Mouse (Mus musculus) ES-E14 (cell line): Measurements from ENCODE around the gene Cav3.

ENCODE experiments used
- CHD2 ChIP-seq: IDR thresholded peaks from 2 replicates; pipeline ENCODE4 v1.6.1; 2014; ENCODE audit warnings: mild to moderate bottlenecking, low read depth, low read length, inconsistent platforms
- HCFC1 ChIP-seq: IDR thresholded peaks from 2 replicates; pipeline ENCODE4 v1.6.1; 2012; ENCODE audit warnings: low read length, inconsistent platforms, borderline replicate concordance; ENCODE audit not compliant: insufficient read depth
- MAFK ChIP-seq: IDR thresholded peaks from 2 replicates; pipeline ENCODE4 v1.6.1; 2014; ENCODE audit warnings: mild to moderate bottlenecking, low read depth, low read length, inconsistent platforms; ENCODE audit not compliant: insufficient read depth
- ZC3H11A ChIP-seq: IDR thresholded peaks from 2 replicates; pipeline ENCODE4 v1.6.1; 2012; ENCODE audit warnings: low read depth, mild to moderate bottlenecking, inconsistent platforms, low read length, borderline replicate concordance

- TF ChIP-seq MAFK: no peak
- TF ChIP-seq ZC3H11A: no peak
- no peak for TF ChIP-seq CHD2
- TF ChIP-seq HCFC1: no peak
These were observed 6.1 kb downstream of the Cav3 start for GRCm38 (mm10) chr6:112465441-112465840.
